Mouse (Mus musculus) cerebellum, adult 2 months (tissue): ENCODE measurements at regions not wholly inside any gene's neighbourhood (a gene's known extent, or its start where the extent isn't known, plus 50 kb on each side); places are given as distances from the start of the nearest gene placed in this dataset.
A peak's percentile ranks its signal among the peaks of the same experiment; 100 is the strongest.

Experiments
- DNase-seq, 2 experiments: peaks; one replicate each; pipeline ENCODE4 v3.0.0; 2021
- H3K27ac ChIP-seq: fragments of 200-500 bp; 2 replicates; pipeline ENCODE4 v1.5.1; 2012; ENCODE audit warnings: low read length, control low read depth, inconsistent platforms; ENCODE audit not compliant: insufficient read depth
- H3K27me3 ChIP-seq: fragments of 200-500 bp; 2 replicates; pipeline ENCODE4 v1.6.1; 2012; ENCODE audit warnings: inconsistent platforms, mild to moderate bottlenecking, low read length, moderate library complexity; ENCODE audit not compliant: control insufficient read depth, insufficient read depth
- H3K4me1 ChIP-seq: fragments of 200-500 bp; 2 replicates; pipeline ENCODE4 v1.6.1; 2011; ENCODE audit warnings: low read length; ENCODE audit not compliant: control insufficient read depth, insufficient read depth
- H3K4me3 ChIP-seq: fragments of 200-500 bp; replicated peaks from 2 replicates; pipeline ENCODE3; 2011; ENCODE audit warnings: mild to moderate bottlenecking, low read depth, low read length, control low read depth; ENCODE audit not compliant: insufficient read depth
- CTCF ChIP-seq: fragments of 200-500 bp; IDR thresholded peaks from 2 replicates; pipeline ENCODE4 v1.5.1; 2011; ENCODE audit warnings: low read depth, mild to moderate bottlenecking, control low read depth, low read length, moderate library complexity, borderline replicate concordance; ENCODE audit not compliant: insufficient read depth
- POLR2A ChIP-seq: fragments of 200-500 bp; IDR thresholded peaks from 2 replicates; pipeline ENCODE4 v1.6.1; 2011; ENCODE audit warnings: low read length, control low read depth, borderline replicate concordance; ENCODE audit not compliant: insufficient read depth
- WGBS: fragments of 180-500 bp; shearing (Covaris S2); methylation state at CpG from one replicate; pipeline ENCODE4 v1.1.7; 2018; 5-methylcytosine and 5-hydroxymethylcytosine counted together

DNA sequence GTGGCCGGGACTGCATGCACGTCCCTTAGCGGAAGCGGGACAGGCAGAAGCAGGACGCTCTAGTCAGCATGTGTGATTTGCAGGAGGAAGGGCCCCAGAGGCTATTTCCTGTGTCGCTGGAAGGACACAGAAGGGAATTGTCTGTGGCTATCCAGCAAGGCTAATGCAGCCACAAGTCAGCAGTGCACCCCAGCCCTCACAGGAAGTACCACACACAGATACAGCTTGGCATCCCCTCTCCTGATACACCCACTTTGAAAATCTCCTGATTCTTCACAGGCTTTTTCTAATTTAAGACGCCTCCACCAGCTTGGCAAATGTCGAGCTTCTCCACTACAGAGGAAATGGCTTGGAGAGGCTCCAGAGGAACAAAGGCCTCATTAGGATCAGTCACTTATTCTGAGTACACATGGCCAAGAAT lies 84.3 kb upstream of the Lgalsl start:
- no peak for TF ChIP-seq CTCF
- H3K4me1 ChIP-seq, result no peaks in the 10 kb centered on the region
- whole genome bisulfite sequencing, result 16% methylated on average over 8 of the region's 8 CpGs
- H3K4me3 ChIP-seq, result no peak overlapping the region
- no peaks in the 10 kb centered on the region for H3K27me3 ChIP-seq
- DNase-seq, result peak in 1 of 2 experiments; percentile 26
- H3K27ac ChIP-seq, result no peak overlapping the region

DNA sequence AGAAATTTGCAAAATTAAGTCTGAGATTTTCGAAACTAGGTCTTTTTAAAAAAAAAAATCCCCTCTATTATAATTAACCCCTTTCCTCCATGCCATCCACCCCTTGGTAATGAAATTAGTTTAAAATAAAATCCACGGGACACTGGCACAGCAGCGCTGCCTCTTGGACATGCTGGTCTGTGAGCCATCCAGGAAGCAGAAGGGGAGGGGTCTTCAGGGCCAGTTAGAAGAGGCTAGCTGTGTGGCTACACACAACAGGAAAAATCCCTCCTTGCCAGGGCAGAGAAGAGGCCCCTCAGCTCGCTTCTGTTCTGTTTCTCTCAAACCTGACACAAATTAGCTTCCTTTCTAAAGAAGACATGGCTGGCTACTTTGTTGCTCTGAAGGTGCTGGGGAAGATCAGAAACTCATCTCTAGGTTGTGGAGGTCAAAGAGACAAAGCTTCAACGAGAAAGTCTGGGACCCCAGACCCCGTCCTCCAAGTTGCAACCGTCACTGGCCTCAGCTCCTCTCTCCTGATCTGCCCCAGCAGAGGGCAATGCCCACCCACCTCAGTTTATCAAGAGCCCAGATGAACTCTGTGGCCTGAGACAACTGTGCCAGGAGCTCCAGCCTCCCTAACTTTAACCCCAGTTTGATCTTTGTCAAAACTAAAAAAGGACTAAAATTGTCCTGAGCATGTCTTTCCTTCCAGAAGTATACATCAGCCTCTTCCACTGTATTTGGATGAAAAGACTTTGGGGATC lies 85.0 kb upstream of the Lgalsl start:
- 55% methylated on average over 7 of the region's 7 CpGs for WGBS
- DNase-seq, result no peak
- no peaks in the 10 kb centered on the region for H3K27me3 ChIP-seq
- no peak overlapping the region for H3K4me3 ChIP-seq
- no peaks in the 10 kb centered on the region for H3K4me1 ChIP-seq
- no peak for TF ChIP-seq POLR2A
- no peak for TF ChIP-seq CTCF
- H3K27ac ChIP-seq, result no peak overlapping the region

DNA sequence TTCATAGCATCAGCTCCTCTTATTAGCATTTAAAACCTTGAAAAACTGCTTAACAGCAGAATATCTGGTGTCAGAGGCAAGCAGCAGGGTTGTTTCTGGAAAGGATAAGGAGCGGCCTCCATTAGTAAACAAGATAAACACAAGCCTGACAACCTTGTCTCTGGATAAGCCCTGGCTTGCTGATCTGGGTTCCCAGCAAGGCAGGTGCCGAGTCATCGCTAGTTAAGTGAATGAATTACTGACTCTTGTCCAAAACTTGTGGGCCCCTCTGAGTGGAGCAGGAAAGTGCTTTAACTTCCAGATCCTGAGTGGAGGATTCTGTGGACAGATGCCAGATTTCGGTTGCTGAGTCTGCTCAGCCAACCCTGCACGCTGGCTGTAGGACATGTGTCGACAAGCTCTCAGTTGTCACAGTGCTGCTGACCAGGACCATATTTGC lies 85.6 kb upstream of the Lgalsl start:
- WGBS, result 43% methylated on average over 6 of the region's 6 CpGs
- DNase-seq, result no peak
- Histone ChIP-seq H3K27me3 (no peaks in the 10 kb centered on the region), H3K4me1 (no peaks in the 10 kb centered on the region), H3K4me3 (no peak overlapping the region), H3K27ac (no peak overlapping the region)
- TF ChIP-seq POLR2A, result no peak
- TF ChIP-seq CTCF, result no peak

DNA sequence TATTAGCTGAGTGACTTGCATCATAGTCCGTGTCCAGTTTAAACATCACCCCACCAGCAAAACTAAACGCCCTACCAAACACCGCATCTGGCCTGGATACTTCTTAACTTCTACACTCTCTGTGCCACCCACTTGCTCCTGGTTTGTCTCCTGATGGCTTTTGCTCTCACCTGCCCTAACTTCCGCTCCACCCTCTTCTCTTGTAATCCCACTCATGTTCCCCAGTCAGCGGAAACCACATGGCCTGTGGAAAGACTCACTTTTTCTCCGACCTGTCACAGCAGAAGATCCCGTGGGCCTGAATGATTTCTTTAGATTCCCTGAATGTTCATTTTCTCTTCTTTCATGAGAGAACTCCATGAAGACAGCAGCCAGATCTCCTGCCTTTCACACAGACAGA lies 86.1 kb upstream of the Lgalsl start:
- DNase-seq, result no peak
- no peak for TF ChIP-seq POLR2A
- no peak for TF ChIP-seq CTCF
- Histone ChIP-seq H3K27ac (no peak overlapping the region), H3K4me3 (no peak overlapping the region), H3K4me1 (no peaks in the 10 kb centered on the region), H3K27me3 (no peaks in the 10 kb centered on the region)
- WGBS, result 93% methylated on average over 7 of the region's 7 CpGs

DNA sequence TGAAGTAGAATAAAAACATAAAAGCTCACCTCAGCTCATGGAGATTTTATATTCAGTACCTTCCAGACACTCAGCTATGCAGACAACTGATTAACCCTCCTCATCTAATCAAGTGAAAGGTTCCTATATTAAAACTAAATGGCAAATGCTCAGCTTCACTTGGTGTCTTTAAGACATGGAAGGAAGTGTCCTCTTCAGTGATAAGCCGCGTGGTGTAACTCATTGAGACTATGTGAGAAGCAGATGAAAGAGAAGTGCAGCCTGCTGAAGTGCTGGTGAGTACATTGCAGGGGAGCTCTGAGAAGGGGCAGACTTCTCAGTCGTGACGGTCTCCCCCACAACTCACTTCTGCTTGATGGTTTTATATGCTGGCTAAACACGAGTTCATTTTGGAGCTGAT lies 86.6 kb upstream of the Lgalsl start:
- Histone ChIP-seq H3K4me3 (no peak overlapping the region), H3K27ac (no peak overlapping the region), H3K4me1 (no peaks in the 10 kb centered on the region), H3K27me3 (no peaks in the 10 kb centered on the region)
- TF ChIP-seq POLR2A (no peak), CTCF (no peak)
- 84% methylated on average over 5 of the region's 5 CpGs for WGBS
- DNase-seq, result no peak

DNA sequence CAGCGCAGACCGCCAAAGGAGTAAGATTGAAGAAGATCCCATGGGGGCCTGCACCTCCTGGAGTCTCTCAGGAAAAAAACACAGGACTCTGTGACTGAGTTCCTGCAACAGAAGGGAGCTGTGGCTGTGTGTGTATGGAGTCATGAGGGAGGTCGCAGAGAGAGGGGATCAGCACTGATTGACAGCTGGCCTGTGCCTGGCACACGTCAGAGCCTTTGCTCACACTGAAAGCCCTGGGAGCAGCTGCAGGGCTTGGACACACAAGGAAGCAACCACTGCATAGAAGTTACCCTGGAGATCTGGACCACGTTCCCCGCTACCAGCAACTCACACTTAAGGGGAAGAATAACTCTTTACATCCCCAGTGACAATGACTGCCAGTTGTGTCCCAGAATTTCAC lies 92.3 kb upstream of the Lgalsl start:
- Histone ChIP-seq H3K4me3 (no peak overlapping the region), H3K4me1 (no peaks in the 10 kb centered on the region), H3K27me3 (no peaks in the 10 kb centered on the region), H3K27ac (no peak overlapping the region)
- WGBS, result 53% methylated on average over 6 of the region's 6 CpGs
- DNase-seq, result no peak
- no peak for TF ChIP-seq CTCF
- TF ChIP-seq POLR2A, result no peak

DNA sequence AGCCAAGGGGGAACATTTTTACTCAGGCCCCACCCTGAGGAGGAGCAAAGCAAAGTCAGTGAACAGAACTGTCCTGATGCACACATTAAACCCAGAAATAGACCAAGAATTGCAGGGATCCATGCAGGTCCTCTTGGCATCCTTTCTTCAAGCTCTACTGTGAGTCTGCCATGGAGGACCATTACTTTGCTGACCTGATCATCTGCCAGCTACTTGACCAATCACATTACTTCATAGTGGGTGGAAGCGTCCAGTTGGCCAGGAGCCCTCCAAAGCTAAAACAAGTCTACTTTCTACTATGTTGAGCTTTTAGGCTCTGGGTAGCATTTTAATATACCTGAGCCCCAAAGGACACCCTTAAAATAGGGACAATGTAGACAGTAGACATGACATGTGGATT lies 98.6 kb upstream of the Lgalsl start:
- 42% methylated on average over 1 of the region's 1 CpGs for WGBS
- H3K27me3 ChIP-seq, result no peaks in the 10 kb centered on the region
- H3K4me1 ChIP-seq, result no peaks in the 10 kb centered on the region
- TF ChIP-seq POLR2A, result no peak
- TF ChIP-seq CTCF, result no peak
- no peak overlapping the region for H3K27ac ChIP-seq
- no peak overlapping the region for H3K4me3 ChIP-seq
- no peak for DNase-seq

DNA sequence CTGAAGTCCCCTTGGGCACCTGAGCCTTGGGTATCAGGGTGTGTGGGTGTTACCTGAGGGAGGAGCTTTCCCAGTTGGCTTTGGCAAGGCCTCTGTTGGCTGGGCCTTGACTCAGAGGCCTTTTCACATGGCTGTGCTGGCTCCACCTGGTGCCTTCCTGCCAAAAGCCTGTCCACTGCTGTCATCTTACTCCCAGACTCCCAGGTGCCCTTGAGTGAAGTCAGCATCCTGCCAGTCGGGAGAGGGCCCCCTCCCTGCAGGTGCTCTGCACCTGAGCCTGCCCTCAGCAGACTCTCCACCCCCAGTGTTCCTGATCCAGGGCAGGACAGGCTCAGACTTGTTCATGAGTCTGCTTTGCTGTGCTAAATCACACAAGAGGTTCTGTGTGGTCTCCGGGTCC lies 99.2 kb upstream of the Lgalsl start:
- WGBS, result 50% methylated on average over 2 of the region's 2 CpGs
- no peak for TF ChIP-seq POLR2A
- no peak for TF ChIP-seq CTCF
- DNase-seq, result no peak
- Histone ChIP-seq H3K27me3 (no peaks in the 10 kb centered on the region), H3K4me3 (no peak overlapping the region), H3K4me1 (no peaks in the 10 kb centered on the region), H3K27ac (no peak overlapping the region)
